Mouse (Mus musculus): Measurements from ENCODE around the gene Srsf5. TPM values are rescaled to one million over a fixed set of nuclear protein-coding genes. Genes with fewer than 3 reads are reported as not detected.
A peak's percentile ranks its signal among the peaks of the same experiment; 100 is the strongest.

Gene Srsf5
- polyA plus RNA-seq (2015; fragmentation: Nextera tagmentation; extraction: Ambion mirVana) = 478 and 525 TPM in 2 replicates

GRCm38 (mm10) chr12:80945334-80945995, at the start of gene Srsf5:
TSS of gene Srsf5 (plus strand) at chr12:80945504.
- H3K36me3 ChIP-seq (ENCODE audit: control insufficient read depth, insufficient read depth) = peaks cover 22% of the 10 kb centered on the region
- H3K27ac ChIP-seq (ENCODE audit: low read length) = peak within 1 kb of the TSS; percentile 95
- H3K9me3 ChIP-seq (ENCODE audit: control insufficient read depth, low read length) = no peaks in the 10 kb centered on the region
- H3K4me1 ChIP-seq (replicated peaks; ENCODE audit: control insufficient read depth, insufficient read depth, low read length) = peaks cover 14% of the 10 kb centered on the region
- peak within 1 kb of the TSS; percentile 92 for H3K9ac ChIP-seq (replicated peaks; ENCODE audit: low read depth, low read length)
- WGBS = under 1% methylated on average over 56 of the region's 57 CpGs
- H3K4me2 ChIP-seq (ENCODE audit: low read length) = peak within 1 kb of the TSS; percentile 59
- peak within 1 kb of the TSS; percentile 94 for H3K4me3 ChIP-seq (replicated peaks; ENCODE audit: low read length)
- no peaks in the 10 kb centered on the region for H3K27me3 ChIP-seq (replicated peaks; ENCODE audit: control insufficient read depth, insufficient read depth, low read length)
- peak; percentile 92 for ATAC-seq

- H3K4me2 ChIP-seq (ENCODE audit: low read length) = no peak overlapping the region
- H3K36me3 ChIP-seq (ENCODE audit: control insufficient read depth, insufficient read depth) = no peaks in the 10 kb centered on the region
- H3K27ac ChIP-seq (ENCODE audit: low read length) = no peak overlapping the region
- H3K4me1 ChIP-seq (replicated peaks; ENCODE audit: control insufficient read depth, insufficient read depth, low read length) = no peaks in the 10 kb centered on the region
- no peaks in the 10 kb centered on the region for H3K27me3 ChIP-seq (replicated peaks; ENCODE audit: control insufficient read depth, insufficient read depth, low read length)
- 87% methylated on average over 8 of the region's 8 CpGs for WGBS
- H3K4me3 ChIP-seq (replicated peaks; ENCODE audit: low read length) = no peak overlapping the region
- H3K9ac ChIP-seq (replicated peaks; ENCODE audit: low read depth, low read length) = no peak overlapping the region
- H3K9me3 ChIP-seq (ENCODE audit: control insufficient read depth, low read length) = no peaks in the 10 kb centered on the region
- no peak for ATAC-seq
These were observed 35.7 kb upstream of the Srsf5 start for GRCm38 (mm10) chr12:80909631-80910030.

GRCm38 (mm10) chr12:80917764-80918163, 27.5 kb upstream of the Srsf5 start:
- WGBS = 60% methylated on average over 7 of the region's 7 CpGs
- H3K4me1 ChIP-seq (replicated peaks; ENCODE audit: control insufficient read depth, insufficient read depth, low read length) = no peaks in the 10 kb centered on the region
- H3K36me3 ChIP-seq (ENCODE audit: control insufficient read depth, insufficient read depth) = no peaks in the 10 kb centered on the region
- no peaks in the 10 kb centered on the region for H3K27me3 ChIP-seq (replicated peaks; ENCODE audit: control insufficient read depth, insufficient read depth, low read length)
- no peak for ATAC-seq
- H3K9ac ChIP-seq (replicated peaks; ENCODE audit: low read depth, low read length) = no peak overlapping the region
- no peak overlapping the region for H3K4me3 ChIP-seq (replicated peaks; ENCODE audit: low read length)
- H3K27ac ChIP-seq (ENCODE audit: low read length) = no peak overlapping the region
- H3K9me3 ChIP-seq (ENCODE audit: control insufficient read depth, low read length) = no peaks in the 10 kb centered on the region
- H3K4me2 ChIP-seq (ENCODE audit: low read length) = no peak overlapping the region

- Histone ChIP-seq H3K27ac (ENCODE audit: low read length) (no peak overlapping the region), H3K4me1 (replicated peaks; ENCODE audit: control insufficient read depth, insufficient read depth, low read length) (no peaks in the 10 kb centered on the region), H3K4me2 (ENCODE audit: low read length) (no peak overlapping the region), H3K9ac (replicated peaks; ENCODE audit: low read depth, low read length) (no peak overlapping the region), H3K36me3 (ENCODE audit: control insufficient read depth, insufficient read depth) (no peaks in the 10 kb centered on the region), H3K4me3 (replicated peaks; ENCODE audit: low read length) (no peak overlapping the region), H3K27me3 (replicated peaks; ENCODE audit: control insufficient read depth, insufficient read depth, low read length) (no peaks in the 10 kb centered on the region), H3K9me3 (ENCODE audit: control insufficient read depth, low read length) (no peaks in the 10 kb centered on the region)
- no peak for ATAC-seq
- WGBS = 98% methylated on average over 5 of the region's 5 CpGs
These were observed 24.0 kb upstream of the Srsf5 start for GRCm38 (mm10) chr12:80921301-80921700.

- no peak overlapping the region for H3K4me2 ChIP-seq (ENCODE audit: low read length)
- H3K27me3 ChIP-seq (replicated peaks; ENCODE audit: control insufficient read depth, insufficient read depth, low read length) = no peaks in the 10 kb centered on the region
- no peak for ATAC-seq
- no peaks in the 10 kb centered on the region for H3K4me1 ChIP-seq (replicated peaks; ENCODE audit: control insufficient read depth, insufficient read depth, low read length)
- H3K9ac ChIP-seq (replicated peaks; ENCODE audit: low read depth, low read length) = no peak overlapping the region
- no peak overlapping the region for H3K4me3 ChIP-seq (replicated peaks; ENCODE audit: low read length)
- no peak overlapping the region for H3K27ac ChIP-seq (ENCODE audit: low read length)
- H3K36me3 ChIP-seq (ENCODE audit: control insufficient read depth, insufficient read depth) = no peaks in the 10 kb centered on the region
- H3K9me3 ChIP-seq (ENCODE audit: control insufficient read depth, low read length) = no peaks in the 10 kb centered on the region
- WGBS = 11% methylated on average over 7 of the region's 7 CpGs
These were observed 22.4 kb upstream of the Srsf5 start for GRCm38 (mm10) chr12:80922869-80923268.

GRCm38 (mm10) chr12:80923602-80924001, 21.7 kb upstream of the Srsf5 start:
- WGBS = 67% methylated on average over 5 of the region's 5 CpGs

GRCm38 (mm10) chr12:80924205-80924604, 21.1 kb upstream of the Srsf5 start:
- no peak overlapping the region for H3K4me2 ChIP-seq (ENCODE audit: low read length)
- H3K27ac ChIP-seq (ENCODE audit: low read length) = no peak overlapping the region
- no peaks in the 10 kb centered on the region for H3K36me3 ChIP-seq (ENCODE audit: control insufficient read depth, insufficient read depth)
- 62% methylated on average over 3 of the region's 3 CpGs for WGBS
- ATAC-seq = no peak
- no peaks in the 10 kb centered on the region for H3K9me3 ChIP-seq (ENCODE audit: control insufficient read depth, low read length)
- H3K4me1 ChIP-seq (replicated peaks; ENCODE audit: control insufficient read depth, insufficient read depth, low read length) = no peaks in the 10 kb centered on the region
- H3K27me3 ChIP-seq (replicated peaks; ENCODE audit: control insufficient read depth, insufficient read depth, low read length) = no peaks in the 10 kb centered on the region
- no peak overlapping the region for H3K9ac ChIP-seq (replicated peaks; ENCODE audit: low read depth, low read length)
- H3K4me3 ChIP-seq (replicated peaks; ENCODE audit: low read length) = no peak overlapping the region

More at GRCm38 (mm10) chr12:80923602-80924001, 21.7 kb upstream of the Srsf5 start:
- H3K4me1 ChIP-seq (replicated peaks; ENCODE audit: control insufficient read depth, insufficient read depth, low read length) = no peaks in the 10 kb centered on the region
- H3K27me3 ChIP-seq (replicated peaks; ENCODE audit: control insufficient read depth, insufficient read depth, low read length) = no peaks in the 10 kb centered on the region
- H3K9me3 ChIP-seq (ENCODE audit: control insufficient read depth, low read length) = no peaks in the 10 kb centered on the region
- no peak overlapping the region for H3K4me2 ChIP-seq (ENCODE audit: low read length)
- no peak overlapping the region for H3K4me3 ChIP-seq (replicated peaks; ENCODE audit: low read length)
- no peak overlapping the region for H3K27ac ChIP-seq (ENCODE audit: low read length)
- no peaks in the 10 kb centered on the region for H3K36me3 ChIP-seq (ENCODE audit: control insufficient read depth, insufficient read depth)
- H3K9ac ChIP-seq (replicated peaks; ENCODE audit: low read depth, low read length) = no peak overlapping the region
- no peak for ATAC-seq

GRCm38 (mm10) chr12:80925919-80926318, 19.4 kb upstream of the Srsf5 start:
- no peak for ATAC-seq
- H3K4me1 ChIP-seq (replicated peaks; ENCODE audit: control insufficient read depth, insufficient read depth, low read length) = no peaks in the 10 kb centered on the region
- H3K4me3 ChIP-seq (replicated peaks; ENCODE audit: low read length) = no peak overlapping the region
- no peaks in the 10 kb centered on the region for H3K27me3 ChIP-seq (replicated peaks; ENCODE audit: control insufficient read depth, insufficient read depth, low read length)
- no peaks in the 10 kb centered on the region for H3K9me3 ChIP-seq (ENCODE audit: control insufficient read depth, low read length)
- H3K9ac ChIP-seq (replicated peaks; ENCODE audit: low read depth, low read length) = no peak overlapping the region
- no peak overlapping the region for H3K27ac ChIP-seq (ENCODE audit: low read length)
- H3K4me2 ChIP-seq (ENCODE audit: low read length) = no peak overlapping the region
- H3K36me3 ChIP-seq (ENCODE audit: control insufficient read depth, insufficient read depth) = no peaks in the 10 kb centered on the region
- WGBS = 35% methylated on average over 7 of the region's 7 CpGs

GRCm38 (mm10) chr12:80926550-80926949, 18.8 kb upstream of the Srsf5 start:
- Histone ChIP-seq H3K4me3 (replicated peaks; ENCODE audit: low read length) (no peak overlapping the region), H3K4me2 (ENCODE audit: low read length) (no peak overlapping the region), H3K4me1 (replicated peaks; ENCODE audit: control insufficient read depth, insufficient read depth, low read length) (no peaks in the 10 kb centered on the region), H3K27ac (ENCODE audit: low read length) (no peak overlapping the region), H3K27me3 (replicated peaks; ENCODE audit: control insufficient read depth, insufficient read depth, low read length) (no peaks in the 10 kb centered on the region), H3K36me3 (ENCODE audit: control insufficient read depth, insufficient read depth) (no peaks in the 10 kb centered on the region), H3K9ac (replicated peaks; ENCODE audit: low read depth, low read length) (no peak overlapping the region), H3K9me3 (ENCODE audit: control insufficient read depth, low read length) (no peaks in the 10 kb centered on the region)
- 84% methylated on average over 4 of the region's 4 CpGs for WGBS
- no peak for ATAC-seq

- 50% methylated on average over 1 of the region's 1 CpGs for WGBS
- Histone ChIP-seq H3K4me3 (replicated peaks; ENCODE audit: low read length) (no peak overlapping the region), H3K4me1 (replicated peaks; ENCODE audit: control insufficient read depth, insufficient read depth, low read length) (no peaks in the 10 kb centered on the region), H3K9me3 (ENCODE audit: control insufficient read depth, low read length) (no peaks in the 10 kb centered on the region), H3K9ac (replicated peaks; ENCODE audit: low read depth, low read length) (no peak overlapping the region), H3K27me3 (replicated peaks; ENCODE audit: control insufficient read depth, insufficient read depth, low read length) (no peaks in the 10 kb centered on the region), H3K4me2 (ENCODE audit: low read length) (no peak overlapping the region), H3K27ac (ENCODE audit: low read length) (no peak overlapping the region), H3K36me3 (ENCODE audit: control insufficient read depth, insufficient read depth) (no peaks in the 10 kb centered on the region)
- ATAC-seq = no peak
These were observed 17.8 kb upstream of the Srsf5 start for GRCm38 (mm10) chr12:80927518-80927917.

Data from forebrain, embryonic 16.5 days (tissue).